Mouse (Mus musculus) monocyte, adult 59 days (primary cell): ENCODE measurements around the gene Gm3488. TPM values are rescaled to one million over a fixed set of nuclear protein-coding genes. Genes with fewer than 3 reads are reported as not detected.

Experiments
- total RNA-seq, 2 experiments: library from RNA; stranded (reverse); gene quantifications; one replicate each; pipeline ENCODE4 v1.2.4; 2023

The Gm3488 gene
- not detected for total RNA-seq

GRCm38 (mm10) chr14:5501374-5501773 is at the start of gene Gm3488:
Gm3488 (plus strand) TSS chr14:5501674.

GRCm38 (mm10) chr14:5455367-5455766 is 46.1 kb upstream of the Gm3488 start, which contains the start of gene Gm3194:
Gm3194 (minus strand) TSS chr14:5455467.

GRCm38 (mm10) chr14:5477730-5478129 is 23.7 kb upstream of the Gm3488 start, which contains the start of gene Gm8246:
Gm8246 (minus strand) TSS chr14:5477830.

GRCm38 (mm10) chr14:5483907-5484306 is 17.6 kb upstream of the Gm3488 start, which contains the start of gene Gm3187:
Gm3187 (plus strand) TSS chr14:5484207.

GRCm38 (mm10) chr14:5538196-5538595 is 36.7 kb downstream of the Gm3488 start, which contains the start of gene Gm3532:
Gm3532 (plus strand) TSS chr14:5538496.

Other genes starting within 250 kb of the Gm3488 start
- gene Gm3526, start 241.1 kb upstream of the Gm3488 start, total RNA-seq: not detected
- gene Gm3542, start 166.7 kb upstream of the Gm3488 start, total RNA-seq: not detected
- not detected for gene Gm3500, start 112.6 kb upstream of the Gm3488 start, total RNA-seq
- not detected for gene Gm3194, start 46.2 kb upstream of the Gm3488 start, total RNA-seq
- gene Gm8246, start 23.8 kb upstream of the Gm3488 start, total RNA-seq: not detected
- gene Gm3187, start 17.5 kb upstream of the Gm3488 start, total RNA-seq: not detected
- gene Gm3532, start 36.8 kb downstream of the Gm3488 start, total RNA-seq: not detected
- gene Gm8265, start 131.4 kb downstream of the Gm3488 start, total RNA-seq: not detected
- not detected for gene Gm9603, start 185.8 kb downstream of the Gm3488 start, total RNA-seq
- not detected for gene Gm3373, start 239.9 kb downstream of the Gm3488 start, total RNA-seq